Mouse (Mus musculus): ENCODE measurements around the gene Rasgrp1.

DNA sequence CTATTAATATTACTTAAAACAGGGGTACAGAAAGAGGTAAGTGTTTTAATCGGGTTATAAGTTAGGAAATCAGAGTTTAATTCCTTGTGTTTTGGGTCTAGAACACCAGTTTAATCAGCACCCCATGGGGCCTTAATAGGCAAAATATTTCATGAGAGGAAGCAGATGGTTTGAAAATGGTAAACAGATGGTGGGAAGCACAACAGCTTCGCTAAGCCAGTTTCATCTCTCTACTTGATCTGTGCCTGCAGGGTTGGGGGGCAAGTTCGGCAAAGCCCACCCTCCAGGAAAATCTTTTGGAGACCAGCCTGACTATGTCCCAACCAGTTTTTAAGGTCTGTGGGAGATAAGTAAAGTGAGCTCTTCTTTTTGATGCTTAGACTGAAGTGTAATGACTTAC, 23.7 kb upstream of the Rasgrp1 start:
- no peak for TF ChIP-seq POLR2A (IDR thresholded peaks at IDR 0.05; ENCODE audit: borderline replicate concordance, control insufficient read depth, low read depth, low read length)
- no peak for TF ChIP-seq CTCF (IDR thresholded peaks at IDR 0.05; ENCODE audit: control insufficient read depth, insufficient read depth, low read length)

Data from bone marrow, adult 2 months (tissue).